Mouse (Mus musculus) stomach, embryonic 15.5 days (tissue): ENCODE results near the gene Mfrp. TPM values are rescaled to one million over a fixed set of nuclear protein-coding genes. Genes with fewer than 3 reads are reported as not detected.

ENCODE experiments used
- ATAC-seq: fragments of 200-750 bp; cut with Nextera tagmentation; 2 replicates; pipeline ENCODE4 v1.8.0; 2017; ENCODE audit warnings: low read depth, moderate number of reproducible peaks, moderate TSS enrichment; ENCODE audit not compliant: insufficient read depth, low FRiP score
- H3K27ac ChIP-seq: fragments of 300-500 bp; sonication (generic); 2 replicates; pipeline ENCODE4 v1.5.1; 2015; ENCODE audit warnings: mild to moderate bottlenecking, inconsistent platforms
- H3K27me3 ChIP-seq: fragments of 300-500 bp; sonication (generic); replicated peaks from 2 replicates; pipeline ENCODE4 v1.6.1; 2015; ENCODE audit warnings: inconsistent platforms
- H3K36me3 ChIP-seq: fragments of 300-500 bp; sonication (generic); 2 replicates; pipeline ENCODE4 v1.6.1; 2015; ENCODE audit warnings: inconsistent platforms
- H3K4me1 ChIP-seq: fragments of 300-500 bp; sonication (generic); 2 replicates; pipeline ENCODE4 v1.6.1; 2015; ENCODE audit warnings: inconsistent platforms
- H3K4me2 ChIP-seq: fragments of 300-500 bp; sonication (generic); 2 replicates; pipeline ENCODE4 v1.6.1; 2015; ENCODE audit warnings: mild to moderate bottlenecking, inconsistent platforms
- H3K4me3 ChIP-seq: fragments of 300-500 bp; sonication (generic); replicated peaks from 2 replicates; pipeline ENCODE4 v1.5.1; 2015; ENCODE audit warnings: inconsistent platforms
- H3K9ac ChIP-seq: fragments of 300-500 bp; sonication (generic); 2 replicates; pipeline ENCODE4 v1.6.1; 2015; ENCODE audit warnings: inconsistent platforms
- H3K9me3 ChIP-seq: fragments of 300-500 bp; sonication (generic); 2 replicates; pipeline ENCODE4 v1.6.1; 2016; ENCODE audit warnings: inconsistent platforms
- WGBS: fragments of 180-500 bp; shearing (Covaris S2); methylation state at CpG from one replicate; pipeline ENCODE4 v1.1.7; 2015; 5-methylcytosine and 5-hydroxymethylcytosine counted together
- polyA plus RNA-seq: library from polyadenylated mRNA; unstranded; fragments of >200 nt; fragmentation: Nextera tagmentation; extraction: Ambion mirVana; gene quantifications from 2 replicates; pipeline ENCODE4 v1.2.1, GENCODE M21; 2015

Mfrp gene
- polyA plus RNA-seq, 1 experiment from 2014 or later: 0.18 TPM

- Histone ChIP-seq H3K9me3 (no peaks in the 10 kb centered on the region), H3K27ac (no peak overlapping the region), H3K4me3 (no peak overlapping the region), H3K4me2 (no peak overlapping the region), H3K4me1 (peaks cover 10% of the 10 kb centered on the region), H3K36me3 (no peaks in the 10 kb centered on the region), H3K9ac (no peak overlapping the region), H3K27me3 (no peaks in the 10 kb centered on the region)
- 58% methylated on average over 5 of the region's 5 CpGs for WGBS
- no peak for ATAC-seq
Measured at GRCm38 (mm10) chr9:44125026-44125425, 23.5 kb downstream of the Mfrp start.

DNA sequence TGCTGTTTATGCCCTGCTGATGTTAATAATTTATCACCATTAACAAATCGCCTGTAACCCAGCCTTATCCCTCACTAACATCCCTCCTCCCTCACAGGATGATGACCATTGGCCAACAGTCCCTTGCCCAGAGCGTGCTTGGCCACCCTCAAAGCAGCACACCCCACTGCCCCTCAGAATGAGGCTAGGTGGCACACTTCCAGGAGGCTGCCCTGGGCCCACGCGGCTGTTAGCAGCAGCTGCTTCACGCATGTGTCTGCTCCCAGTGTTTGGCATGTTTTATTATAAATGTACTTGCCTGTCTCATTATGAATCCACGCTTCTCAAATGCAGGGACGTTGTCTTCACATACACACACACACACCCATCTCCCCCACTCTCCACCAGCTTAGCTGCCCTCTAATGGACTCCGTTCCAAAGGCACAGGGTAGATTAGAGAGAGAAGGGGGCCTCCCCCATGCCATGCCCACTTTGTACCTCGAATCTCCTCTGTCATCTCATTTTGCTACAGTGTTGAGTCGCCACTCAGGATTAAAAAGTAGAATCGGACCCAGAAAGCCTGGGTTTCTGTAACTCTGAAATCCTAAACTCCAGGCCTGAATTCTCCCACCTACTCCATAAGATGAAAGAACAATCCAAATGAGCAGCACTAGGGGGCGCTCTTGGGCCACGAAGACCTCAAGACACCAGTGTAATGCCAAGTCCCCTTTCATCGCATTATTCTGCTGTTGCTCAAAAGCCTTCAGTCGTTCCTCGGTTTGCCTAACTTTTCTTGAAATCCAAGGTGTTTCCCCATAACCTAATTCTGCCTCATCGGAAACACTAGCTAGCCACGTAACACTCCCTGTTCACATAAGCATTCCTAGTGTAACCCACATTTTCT lies 24.3 kb downstream of the Mfrp start:
- H3K9ac ChIP-seq: no peak overlapping the region
- peak overlapping the region; percentile 33 for H3K4me2 ChIP-seq
- H3K9me3 ChIP-seq: no peaks in the 10 kb centered on the region
- H3K4me3 ChIP-seq: no peak overlapping the region
- 24% methylated on average over 18 of the region's 18 CpGs for WGBS
- H3K4me1 ChIP-seq: peaks cover 17% of the 10 kb centered on the region
- ATAC-seq: no peak
- no peaks in the 10 kb centered on the region for H3K36me3 ChIP-seq
- H3K27me3 ChIP-seq: no peaks in the 10 kb centered on the region
- H3K27ac ChIP-seq: peak overlapping the region; percentile 51; the same call in 1 of the 2 replicates

- Histone ChIP-seq H3K9ac (no peak overlapping the region), H3K9me3 (no peaks in the 10 kb centered on the region), H3K27me3 (no peaks in the 10 kb centered on the region), H3K4me2 (no peak overlapping the region), H3K27ac (peak overlapping the region; percentile 51; the same call in 1 of the 2 replicates), H3K4me3 (no peak overlapping the region), H3K36me3 (no peaks in the 10 kb centered on the region), H3K4me1 (peaks cover 22% of the 10 kb centered on the region)
- 77% methylated on average over 3 of the region's 3 CpGs for WGBS
- ATAC-seq: no peak
Measured at GRCm38 (mm10) chr9:44126746-44127145, 25.2 kb downstream of the Mfrp start.

DNA sequence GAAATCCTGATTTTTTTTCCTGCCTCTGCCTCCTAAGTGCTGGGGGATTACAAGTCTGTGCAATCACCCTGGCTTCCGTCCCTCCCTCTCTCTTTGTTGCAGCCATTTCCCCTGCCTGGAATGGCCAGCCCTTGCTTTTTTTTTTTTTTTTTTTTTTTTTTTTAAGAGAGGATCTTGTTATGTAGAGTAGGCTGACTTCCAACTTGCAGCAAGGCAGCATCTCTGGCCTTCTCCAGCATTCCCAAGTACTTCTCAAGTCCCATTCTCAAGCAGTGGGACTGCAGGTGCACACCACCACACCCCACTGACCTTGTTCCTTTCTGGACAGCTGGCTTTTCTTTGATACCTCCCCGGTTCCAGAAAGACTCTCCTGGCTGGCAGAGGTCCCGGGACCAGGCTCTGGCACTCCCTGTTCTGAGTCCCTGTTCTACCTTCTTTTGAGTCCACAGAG lies 25.8 kb downstream of the Mfrp start:
- H3K27ac ChIP-seq: no peak overlapping the region
- no peaks in the 10 kb centered on the region for H3K36me3 ChIP-seq
- 53% methylated on average over 3 of the region's 3 CpGs for WGBS
- H3K4me1 ChIP-seq: peaks cover 22% of the 10 kb centered on the region
- no peaks in the 10 kb centered on the region for H3K9me3 ChIP-seq
- H3K4me2 ChIP-seq: no peak overlapping the region
- H3K4me3 ChIP-seq: no peak overlapping the region
- no peaks in the 10 kb centered on the region for H3K27me3 ChIP-seq
- no peak overlapping the region for H3K9ac ChIP-seq
- ATAC-seq: no peak

- Histone ChIP-seq H3K4me1 (peaks cover 27% of the 10 kb centered on the region), H3K36me3 (no peaks in the 10 kb centered on the region), H3K9me3 (no peaks in the 10 kb centered on the region), H3K27me3 (no peaks in the 10 kb centered on the region), H3K4me3 (peak overlapping the region; percentile 38), H3K4me2 (peak overlapping the region; percentile 67), H3K27ac (peak overlapping the region; percentile 93), H3K9ac (peak overlapping the region; percentile 17; the same call in 1 of the 2 replicates)
- 7% methylated on average over 9 of the region's 9 CpGs for WGBS
- no peak for ATAC-seq
Measured at GRCm38 (mm10) chr9:44129633-44130032, 28.1 kb downstream of the Mfrp start.

GRCm38 (mm10) chr9:44130034-44130433 lies 28.5 kb downstream of the Mfrp start:
- ATAC-seq: peak; percentile 59
- Histone ChIP-seq H3K4me2 (peak overlapping the region; percentile 67), H3K36me3 (no peaks in the 10 kb centered on the region), H3K27me3 (no peaks in the 10 kb centered on the region), H3K4me3 (peak overlapping the region; percentile 38), H3K4me1 (peaks cover 31% of the 10 kb centered on the region), H3K9ac (peak overlapping the region; percentile 17; the same call in 1 of the 2 replicates), H3K27ac (peak overlapping the region; percentile 93), H3K9me3 (no peaks in the 10 kb centered on the region)
- 0% methylated on average over 27 of the region's 27 CpGs for WGBS

- Histone ChIP-seq H3K4me2 (peak overlapping the region; percentile 67), H3K9ac (no peak overlapping the region), H3K9me3 (no peaks in the 10 kb centered on the region), H3K36me3 (no peaks in the 10 kb centered on the region), H3K27me3 (no peaks in the 10 kb centered on the region), H3K27ac (peak overlapping the region; percentile 90), H3K4me1 (peaks cover 30% of the 10 kb centered on the region), H3K4me3 (peak overlapping the region; percentile 38; the same call in 1 of the 2 replicates)
- 25% methylated on average over 19 of the region's 19 CpGs for WGBS
- peak; percentile 9; the same call in 1 of the 2 replicates for ATAC-seq
Measured at GRCm38 (mm10) chr9:44130581-44131275, 29.2 kb downstream of the Mfrp start.

DNA sequence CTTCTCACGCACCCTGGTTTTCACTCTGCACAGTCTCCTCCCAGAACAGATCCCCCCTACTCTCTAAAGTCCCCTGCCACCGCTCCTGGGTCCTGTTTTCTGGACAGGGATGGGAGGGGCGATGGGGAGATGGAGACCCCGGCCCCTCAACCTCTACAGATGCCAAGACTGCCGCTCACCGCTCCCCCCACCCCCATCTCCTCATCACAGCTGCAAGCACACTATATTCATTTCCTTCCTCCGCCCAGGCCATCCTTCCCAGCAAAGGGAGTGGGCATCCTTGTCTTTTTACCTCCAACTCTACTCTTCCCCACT lies 29.7 kb downstream of the Mfrp start:
- peaks cover 32% of the 10 kb centered on the region for H3K4me1 ChIP-seq
- WGBS: 43% methylated on average over 7 of the region's 7 CpGs
- no peaks in the 10 kb centered on the region for H3K27me3 ChIP-seq
- ATAC-seq: no peak
- no peak overlapping the region for H3K9ac ChIP-seq
- no peaks in the 10 kb centered on the region for H3K36me3 ChIP-seq
- H3K4me2 ChIP-seq: no peak overlapping the region; the same call in 1 of the 2 replicates
- peak overlapping the region; percentile 90 for H3K27ac ChIP-seq
- no peaks in the 10 kb centered on the region for H3K9me3 ChIP-seq
- no peak overlapping the region for H3K4me3 ChIP-seq

DNA sequence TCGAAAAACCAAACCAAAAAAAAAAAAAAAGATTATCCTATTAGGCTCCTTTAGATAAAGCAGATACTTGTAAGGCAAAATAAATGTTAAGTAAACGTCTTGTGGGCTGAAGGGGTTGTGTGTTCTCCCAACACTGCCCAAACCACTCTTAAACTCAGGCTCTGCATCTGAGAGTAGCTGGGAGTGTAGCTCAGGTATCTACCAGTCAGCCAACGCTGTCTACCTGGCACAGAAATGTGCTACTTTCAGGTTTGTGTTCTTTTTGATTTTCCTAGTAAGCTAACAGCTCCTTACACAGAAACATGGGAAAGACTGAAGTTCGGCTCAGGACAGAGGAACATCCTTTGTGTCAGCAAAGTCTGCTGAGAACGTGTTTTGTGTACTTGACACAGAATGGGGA lies 30.7 kb downstream of the Mfrp start:
- Histone ChIP-seq H3K4me2 (no peak overlapping the region), H3K27ac (no peak overlapping the region), H3K9me3 (no peaks in the 10 kb centered on the region), H3K4me3 (no peak overlapping the region), H3K9ac (no peak overlapping the region), H3K27me3 (no peaks in the 10 kb centered on the region), H3K36me3 (no peaks in the 10 kb centered on the region), H3K4me1 (peaks cover 28% of the 10 kb centered on the region)
- ATAC-seq: no peak
- 62% methylated on average over 5 of the region's 5 CpGs for WGBS

DNA sequence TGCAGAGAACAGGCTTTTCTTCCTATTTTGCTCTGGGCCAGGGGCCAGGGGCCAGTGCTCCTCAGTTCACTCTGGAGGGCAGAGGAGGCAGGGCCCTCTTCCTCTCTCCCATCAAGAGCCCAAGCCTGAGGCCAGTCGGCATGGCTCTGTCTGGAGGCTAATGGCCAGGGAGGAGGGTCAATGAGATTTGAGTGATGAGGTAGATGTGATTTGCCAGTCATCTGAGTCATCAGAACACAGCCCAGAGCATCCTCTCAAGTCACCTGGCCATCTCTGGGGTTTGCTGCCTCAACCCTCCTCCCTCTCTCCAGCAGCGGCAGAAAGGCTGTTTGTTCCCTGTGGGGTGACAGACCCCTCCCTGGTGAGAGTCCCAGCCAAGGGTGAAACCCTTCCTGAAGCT lies 31.8 kb downstream of the Mfrp start:
- Histone ChIP-seq H3K9ac (no peak overlapping the region), H3K4me1 (peaks cover 28% of the 10 kb centered on the region), H3K4me2 (peak overlapping the region; percentile 92), H3K9me3 (no peaks in the 10 kb centered on the region), H3K27me3 (no peaks in the 10 kb centered on the region), H3K4me3 (peak overlapping the region; percentile 65), H3K27ac (peak overlapping the region; percentile 87), H3K36me3 (no peaks in the 10 kb centered on the region)
- WGBS: 11% methylated on average over 2 of the region's 2 CpGs
- no peak for ATAC-seq

GRCm38 (mm10) chr9:44134101-44134850 lies 32.7 kb downstream of the Mfrp start, which contains the start of gene Mcam:
TSS of gene Mcam (plus strand) at chr9:44134469.
- H3K9ac ChIP-seq: peak within 1 kb of the TSS; percentile 78
- peak within 1 kb of the TSS; percentile 65 for H3K4me3 ChIP-seq
- H3K9me3 ChIP-seq: no peaks in the 10 kb centered on the region
- H3K27ac ChIP-seq: peak within 1 kb of the TSS; percentile 87
- no peaks in the 10 kb centered on the region for H3K36me3 ChIP-seq
- no peaks in the 10 kb centered on the region for H3K27me3 ChIP-seq
- peak; percentile 21; the same call in 1 of the 2 replicates for ATAC-seq
- peaks cover 28% of the 10 kb centered on the region for H3K4me1 ChIP-seq
- under 1% methylated on average over 50 of the region's 55 CpGs for WGBS
- peak within 1 kb of the TSS; percentile 92 for H3K4me2 ChIP-seq
